Mouse (Mus musculus): ENCODE measurements around the gene Clstn3. TPM values are rescaled to one million over a fixed set of nuclear protein-coding genes. Genes with fewer than 3 reads are reported as not detected.
"Not testable (repeated sequence)": the region's sequence is repeated elsewhere in the genome, so short reads cannot be mapped to it uniquely, and the experiment has no call there.

Clstn3 gene
- total RNA-seq, 2 experiments from 2014 or later: 0.60 to 1.6 TPM

- intact Hi-C loops (cut with DNase I; ENCODE audit: low total_unique reads); DNase-seq: not testable (repeated sequence)
These were observed 19.2 kb upstream of the Clstn3 start for GRCm38 (mm10) chr6:124483831-124484230.

GRCm38 (mm10) chr6:124481571-124481970, 17.0 kb upstream of the Clstn3 start:
- peak; percentile 38 for DNase-seq
- intact Hi-C loops (cut with DNase I; ENCODE audit: low total_unique reads): no loop called here

- DNase-seq: no peak
- intact Hi-C loops (cut with DNase I; ENCODE audit: low total_unique reads): no loop called here
These were observed 15.7 kb upstream of the Clstn3 start for GRCm38 (mm10) chr6:124480295-124480694.

- intact Hi-C loops (cut with DNase I; ENCODE audit: low total_unique reads): no loop called here
- DNase-seq: no peak
These were observed 15.0 kb upstream of the Clstn3 start for GRCm38 (mm10) chr6:124479573-124479930.

- intact Hi-C loops (cut with DNase I; ENCODE audit: low total_unique reads): no loop called here
- DNase-seq: no peak
These were observed 14.4 kb upstream of the Clstn3 start for GRCm38 (mm10) chr6:124478874-124479572.

- intact Hi-C loops (cut with DNase I; ENCODE audit: low total_unique reads): no loop called here
- no peak for DNase-seq
These were observed 13.5 kb upstream of the Clstn3 start for GRCm38 (mm10) chr6:124477922-124478651.

GRCm38 (mm10) chr6:124477221-124477655, 12.6 kb upstream of the Clstn3 start:
- DNase-seq: no peak
- intact Hi-C loops (cut with DNase I; ENCODE audit: low total_unique reads): no loop called here

- intact Hi-C loops (cut with DNase I; ENCODE audit: low total_unique reads): no loop called here
- no peak for DNase-seq
These were observed 12.2 kb upstream of the Clstn3 start for GRCm38 (mm10) chr6:124476796-124477195.

GRCm38 (mm10) chr6:124476216-124476615, 11.6 kb upstream of the Clstn3 start:
- DNase-seq: no peak
- intact Hi-C loops (cut with DNase I; ENCODE audit: low total_unique reads): no loop called here

GRCm38 (mm10) chr6:124475335-124476075, 10.9 kb upstream of the Clstn3 start:
- intact Hi-C loops (cut with DNase I; ENCODE audit: low total_unique reads): not testable (repeated sequence)

GRCm38 (mm10) chr6:124474621-124475020, 10.0 kb upstream of the Clstn3 start:
- intact Hi-C loops (cut with DNase I; ENCODE audit: low total_unique reads): no loop called here
- no peak for DNase-seq

More at GRCm38 (mm10) chr6:124475335-124476075, 10.9 kb upstream of the Clstn3 start:
- DNase-seq: not testable (repeated sequence)

GRCm38 (mm10) chr6:124472801-124473200, 8.2 kb upstream of the Clstn3 start:
- peak; percentile 42 for DNase-seq
- intact Hi-C loops (cut with DNase I; ENCODE audit: low total_unique reads): no loop called here

- DNase-seq; intact Hi-C loops (cut with DNase I; ENCODE audit: low total_unique reads): not testable (repeated sequence)
These were observed 7.4 kb upstream of the Clstn3 start for GRCm38 (mm10) chr6:124471783-124472638.

GRCm38 (mm10) chr6:124471121-124471520, 6.5 kb upstream of the Clstn3 start:
- intact Hi-C loops (cut with DNase I; ENCODE audit: low total_unique reads): no loop called here

GRCm38 (mm10) chr6:124465729-124466128, 1.1 kb upstream of the Clstn3 start:
- DNase-seq: no peak

More at GRCm38 (mm10) chr6:124471121-124471520, 6.5 kb upstream of the Clstn3 start:
- DNase-seq: no peak

GRCm38 (mm10) chr6:124465299-124465698, 705 bp upstream of the Clstn3 start:
- intact Hi-C loops (cut with DNase I; ENCODE audit: low total_unique reads): no loop called here
- DNase-seq: no peak

More at GRCm38 (mm10) chr6:124465729-124466128, 1.1 kb upstream of the Clstn3 start:
- intact Hi-C loops (cut with DNase I; ENCODE audit: low total_unique reads): no loop called here

GRCm38 (mm10) chr6:124463881-124464291, 708 bp downstream of the Clstn3 start:
- intact Hi-C loops (cut with DNase I; ENCODE audit: low total_unique reads): no loop called here
- DNase-seq: no peak

- intact Hi-C loops (cut with DNase I; ENCODE audit: low total_unique reads): no loop called here
- no peak for DNase-seq
These were observed 5.2 kb downstream of the Clstn3 start for GRCm38 (mm10) chr6:124459388-124459787.

- no peak for DNase-seq
- intact Hi-C loops (cut with DNase I; ENCODE audit: low total_unique reads): no loop called here
These were observed 6.1 kb downstream of the Clstn3 start for GRCm38 (mm10) chr6:124458505-124458904.
